Comparison of ENCODE assay signal across 9 mouse cellular contexts in the genomic region with DNA sequence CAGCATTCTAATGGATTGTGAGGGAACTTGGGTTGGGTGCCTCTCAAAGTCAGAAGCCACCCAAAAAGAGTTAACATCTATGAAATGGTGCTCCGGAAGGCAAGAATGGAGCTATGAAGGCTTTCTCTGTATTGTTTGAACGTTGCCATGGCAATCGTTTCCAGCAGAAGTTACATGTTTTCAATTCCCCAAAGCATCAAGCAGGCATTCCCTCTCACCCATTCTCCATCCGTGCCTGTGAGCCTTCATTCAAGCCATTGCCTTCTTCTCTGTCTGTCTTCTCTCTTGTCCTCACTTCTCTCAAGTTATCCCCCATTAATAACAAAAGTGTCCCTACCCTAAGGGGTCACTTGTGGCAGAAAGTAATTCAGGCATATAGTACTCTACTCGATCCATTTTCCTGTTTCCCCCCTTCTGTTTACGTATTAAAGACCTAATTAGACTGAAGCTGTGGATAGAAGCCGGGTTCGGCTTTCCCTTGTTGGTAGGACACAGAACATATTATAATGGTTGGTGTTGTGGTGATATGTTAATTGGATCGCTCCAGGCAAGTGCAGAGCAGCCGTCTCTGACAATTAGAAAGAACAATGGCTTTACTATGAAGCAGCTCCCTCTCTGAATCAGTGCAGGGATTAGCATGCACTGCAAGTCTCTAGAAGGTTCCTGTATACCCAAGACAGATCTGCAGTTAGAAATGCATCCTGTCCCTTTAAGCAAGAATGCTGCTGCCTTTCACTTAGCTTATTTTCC.
DNase-seq lines count a peak whose midpoint lies in the region; ATAC-seq and TF ChIP-seq lines count a peak whose summit lies in the region.
"Had no signal": no experiment of that assay in that cellular context is flagged by ENCODE, and none has a peak within 500 bp of the region (broad histone marks: within the 10 kb centered on the region; RNA-seq: fewer than 3 reads in every experiment).

No protein-coding gene starts in this region.

- H3K4me2 ChIP-seq in hindbrain, embryonic 11.5 days (replicated peaks; ENCODE audit: low read depth, low read length) = no peak overlapping the region
- H3K4me2 ChIP-seq in midbrain, embryonic 16.5 days (ENCODE audit: low read length) = peak overlapping the region; percentile 53

- H3K9me3 ChIP-seq in hindbrain, embryonic 11.5 days (ENCODE audit: control insufficient read depth, low read length) = no peaks in the 10 kb centered on the region
- H3K9me3 ChIP-seq in midbrain, embryonic 16.5 days (replicated peaks; ENCODE audit: control insufficient read depth, low read length, poor library complexity, severe bottlenecking) = no peaks in the 10 kb centered on the region

- TF ChIP-seq POLR2A in thymus, adult 2 months (IDR thresholded peaks at IDR 0.05; ENCODE audit: control insufficient read depth, extremely low read depth, insufficient read depth, low read length, poor library complexity) = no peak

- H3K9ac ChIP-seq in hindbrain, embryonic 11.5 days (ENCODE audit: low read depth, low read length) = no peak overlapping the region
- H3K9ac ChIP-seq in midbrain, embryonic 16.5 days (ENCODE audit: low read depth, low read length) = peak overlapping the region; percentile 21

- DNase-seq in layer of hippocampus, adult 18-20 months (ENCODE audit: low spot score in 2 of 2) = peak; percentile 34 to 76
- DNase-seq in layer of hippocampus, adult 9-10 months (ENCODE audit: low spot score) = no peak
- peak; percentile 36 for DNase-seq in embryo, embryonic 10.5 days (ENCODE audit: low spot score)
- peak; percentile 40 for DNase-seq in hindbrain, embryonic 11.5 days (ENCODE audit: low spot score)
- DNase-seq in thymus, adult 2 months = no peak
- no peak for DNase-seq in cerebellum, adult 9-10 months
- DNase-seq in adrenal gland, adult 8-10 months = no peak
- DNase-seq: lung, postnatal 10 days had no signal

- H3K4me1 ChIP-seq in hindbrain, embryonic 11.5 days (replicated peaks; ENCODE audit: control insufficient read depth, insufficient read depth, low read length) = no peaks in the 10 kb centered on the region
- H3K4me1 ChIP-seq in midbrain, embryonic 16.5 days (ENCODE audit: control insufficient read depth, insufficient read depth, low read length) = peaks cover 15% of the 10 kb centered on the region
- no peaks in the 10 kb centered on the region for H3K4me1 ChIP-seq in thymus, adult 2 months (replicated peaks; ENCODE audit: control insufficient read depth, insufficient read depth, low read length)

- no peak overlapping the region for H3K4me3 ChIP-seq in hindbrain, embryonic 11.5 days (ENCODE audit: low read depth, low read length)
- peak overlapping the region; percentile 20 for H3K4me3 ChIP-seq in midbrain, embryonic 16.5 days (ENCODE audit: low read depth, low read length)
- no peak overlapping the region for H3K4me3 ChIP-seq in thymus, adult 2 months (ENCODE audit: control insufficient read depth, insufficient read depth, low read length)

- WGBS in hindbrain, embryonic 11.5 days = 49% methylated on average over 10 of the region's 10 CpGs
- 24% methylated on average over 10 of the region's 10 CpGs for WGBS in midbrain, embryonic 16.5 days
- WGBS in thymus, adult 2 months = 82% methylated on average over 10 of the region's 10 CpGs

- no peaks in the 10 kb centered on the region for H3K27me3 ChIP-seq in hindbrain, embryonic 11.5 days (ENCODE audit: control insufficient read depth, insufficient read depth, low read length)
- no peaks in the 10 kb centered on the region for H3K27me3 ChIP-seq in midbrain, embryonic 16.5 days (ENCODE audit: control insufficient read depth, insufficient read depth, low read depth, low read length)
- H3K27me3 ChIP-seq in thymus, adult 2 months (ENCODE audit: control insufficient read depth, insufficient read depth, low read length) = no peaks in the 10 kb centered on the region

- TF ChIP-seq CTCF in thymus, adult 2 months (IDR thresholded peaks at IDR 0.05; ENCODE audit: borderline replicate concordance, control insufficient read depth, extremely low read depth, insufficient read depth, low read length, poor library complexity) = no peak

- no peaks in the 10 kb centered on the region for H3K36me3 ChIP-seq in hindbrain, embryonic 11.5 days (ENCODE audit: control insufficient read depth, insufficient read depth, low read length)
- H3K36me3 ChIP-seq in midbrain, embryonic 16.5 days (ENCODE audit: control insufficient read depth, insufficient read depth, low read length) = no peaks in the 10 kb centered on the region
- no peaks in the 10 kb centered on the region for H3K36me3 ChIP-seq in thymus, adult 2 months (ENCODE audit: control insufficient read depth, insufficient read depth, low read length)

- ATAC-seq in hindbrain, embryonic 11.5 days (ENCODE audit: low FRiP score) = peak; percentile 93
- ATAC-seq in midbrain, embryonic 16.5 days = peak; percentile 92

- H3K27ac ChIP-seq in hindbrain, embryonic 11.5 days (ENCODE audit: low read depth, low read length) = no peak overlapping the region
- H3K27ac ChIP-seq in midbrain, embryonic 16.5 days (ENCODE audit: low read length) = peak overlapping the region; percentile 64
- H3K27ac ChIP-seq in thymus, adult 2 months (ENCODE audit: control insufficient read depth, insufficient read depth, low read length) = no peak overlapping the region

Comparison
In these comparisons a context has a peak if more than half of its experiments do, and no peak if none do; other contexts are left out.
1. DNase-seq: peak in layer of hippocampus, adult 18-20 months (2 of 2), embryo, embryonic 10.5 days (single experiment) and hindbrain, embryonic 11.5 days (single experiment); none in layer of hippocampus, adult 9-10 months (single experiment), thymus, adult 2 months (single experiment), cerebellum, adult 9-10 months (single experiment) and adrenal gland, adult 8-10 months (single experiment).